Mouse (Mus musculus): ENCODE measurements around the gene Gm44805.

Gene Gm44805

DNA sequence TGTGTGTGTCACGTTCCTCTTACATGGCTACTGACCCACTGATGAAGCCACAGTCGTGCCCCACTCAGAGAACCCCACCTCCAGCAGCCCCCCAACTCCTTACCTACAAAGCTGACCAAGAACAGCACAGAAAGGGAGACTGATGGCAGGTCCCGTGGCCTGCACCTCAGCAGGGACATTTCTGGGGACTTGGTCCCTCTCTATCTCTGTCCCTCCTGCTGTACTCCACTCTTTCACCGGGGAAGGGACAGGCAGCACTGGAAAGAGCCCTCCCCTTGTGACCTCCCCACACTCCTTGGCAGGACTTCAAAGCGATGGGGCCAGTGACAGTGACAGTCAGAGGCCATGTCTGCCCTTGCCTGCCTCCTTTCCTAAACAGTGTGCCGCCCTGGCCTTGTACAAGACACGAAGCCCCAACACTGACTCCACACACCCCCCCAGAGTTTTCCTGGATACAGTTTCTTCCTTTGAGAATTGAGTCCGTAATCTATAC, at the start of gene Gm44805, which contains the start of gene Apoc4:
TSS of gene Gm44805 (minus strand) at position 222 of the 493 bp plus-strand sequence.
TSS of gene Apoc4 (minus strand) at position 278 of the 493 bp plus-strand sequence.
- DNase-seq (ENCODE audit: low read depth, low spot score) = no peak

DNA sequence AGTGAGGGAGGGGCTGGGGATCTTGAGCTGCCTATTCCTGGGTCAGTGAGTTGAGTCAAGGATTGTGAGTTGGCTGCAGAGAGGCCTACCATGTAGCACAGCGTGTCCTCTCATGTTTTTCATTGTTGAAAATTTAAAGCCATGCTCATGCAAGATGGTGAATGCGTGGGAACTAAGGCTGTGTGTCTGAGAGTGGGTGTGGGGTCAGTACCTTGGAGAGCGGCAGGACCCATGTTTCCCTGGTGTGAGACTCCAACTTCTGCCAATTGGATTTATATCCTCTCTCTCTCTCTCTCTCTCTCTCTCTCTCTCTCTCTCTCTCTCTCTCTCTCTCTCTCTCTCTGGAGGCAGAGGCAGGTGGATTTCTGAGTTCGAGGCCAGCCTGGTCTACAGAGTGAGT, 45.3 kb upstream of the Gm44805 start:
- DNase-seq (ENCODE audit: low read depth, low spot score) = no peak

DNA sequence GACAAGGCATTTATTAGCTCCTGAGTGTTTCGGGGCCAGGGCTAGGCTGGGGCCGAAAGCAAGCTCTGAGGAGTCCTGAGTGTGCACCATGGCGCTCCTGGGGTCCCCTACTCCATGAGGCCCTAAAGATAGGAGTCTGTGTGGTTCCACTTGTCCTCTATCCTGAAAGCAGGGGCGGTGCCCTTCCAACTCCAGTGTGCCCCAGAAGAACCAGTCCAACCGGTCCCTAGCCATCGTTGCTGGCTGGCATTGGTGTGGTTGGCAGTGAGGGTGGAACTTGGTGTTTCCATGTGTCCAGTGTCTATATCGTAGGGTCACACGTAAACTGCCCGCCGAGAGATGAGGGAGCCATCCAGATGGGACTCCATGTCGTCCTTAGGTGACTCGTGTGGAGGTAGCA, 42.9 kb upstream of the Gm44805 start:
- no peak for DNase-seq (ENCODE audit: low read depth, low spot score)

DNA sequence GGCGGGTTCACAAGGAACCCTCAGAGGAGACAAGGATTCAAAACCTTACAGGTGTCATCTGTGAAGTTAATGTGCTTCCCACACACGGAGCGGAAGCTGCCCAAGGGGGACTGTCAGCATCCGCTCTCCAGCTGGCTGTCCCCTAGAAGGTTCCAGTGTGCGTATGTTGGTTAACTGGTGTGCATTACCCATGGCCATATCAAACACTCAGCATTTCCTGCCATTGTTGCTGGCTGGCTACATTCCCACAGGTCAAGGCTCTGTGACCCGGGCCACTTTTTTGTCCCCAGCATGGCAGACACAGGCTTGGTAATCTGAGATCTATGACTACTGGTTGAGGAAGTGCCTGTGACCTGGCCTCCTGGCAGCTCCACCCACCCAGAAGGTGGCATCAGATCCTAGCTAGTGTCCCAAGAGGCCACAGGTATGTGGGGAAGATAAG, 41.6 kb upstream of the Gm44805 start:
- no peak for DNase-seq (ENCODE audit: low read depth, low spot score)

DNA sequence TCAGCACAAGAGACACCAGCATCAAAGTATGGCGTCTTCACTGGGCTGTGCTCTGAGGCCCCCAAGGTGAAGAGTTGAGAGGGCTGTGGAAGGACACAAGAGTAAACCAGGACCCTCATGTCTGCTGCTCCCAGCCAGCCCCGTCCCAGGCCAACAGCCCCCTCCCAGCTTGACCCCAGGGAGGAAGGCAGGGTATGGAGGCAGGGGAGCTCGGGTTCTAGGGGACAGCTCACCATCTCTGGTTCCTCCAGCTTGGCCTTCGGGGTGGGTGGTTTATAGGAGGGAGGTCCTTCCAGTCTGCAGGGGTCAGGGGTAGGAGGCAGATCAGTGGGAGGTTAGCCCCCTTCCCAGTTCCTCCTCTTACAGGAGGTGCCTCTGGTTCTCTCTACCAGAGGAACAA, 38.0 kb upstream of the Gm44805 start:
- no peak for DNase-seq (ENCODE audit: low read depth, low spot score)

DNA sequence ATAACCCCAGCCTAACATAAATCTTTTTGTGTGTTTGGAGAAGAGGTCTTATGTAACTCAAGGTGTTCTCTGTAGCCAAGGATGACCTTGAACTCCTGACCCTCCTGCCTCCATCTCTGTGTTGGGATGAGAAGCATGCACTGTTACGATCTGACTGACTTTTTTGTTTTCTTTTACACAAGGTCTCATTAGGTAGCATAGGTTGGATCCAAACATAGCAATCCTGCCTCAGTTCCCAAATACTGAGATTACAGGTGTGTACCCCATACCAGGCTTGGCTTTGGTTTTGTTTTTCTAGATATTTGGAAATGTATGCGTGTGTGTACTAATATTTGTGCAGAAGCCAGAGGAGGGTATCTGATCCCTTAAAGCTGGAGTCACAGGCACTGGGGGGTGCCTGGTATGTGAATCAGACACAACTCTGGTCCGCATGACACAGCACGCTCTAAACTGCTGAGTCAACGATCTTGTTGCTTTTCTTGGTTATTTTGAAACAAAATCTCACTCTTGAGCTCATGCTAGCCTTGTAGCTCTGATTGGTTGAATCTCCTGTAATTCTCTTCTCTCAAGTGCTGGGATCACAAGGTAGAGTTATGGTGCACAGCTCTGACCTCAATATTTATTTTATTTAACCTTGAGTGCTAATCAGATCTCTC, 37.2 kb upstream of the Gm44805 start:
- DNase-seq (ENCODE audit: low read depth, low spot score) = no peak

DNA sequence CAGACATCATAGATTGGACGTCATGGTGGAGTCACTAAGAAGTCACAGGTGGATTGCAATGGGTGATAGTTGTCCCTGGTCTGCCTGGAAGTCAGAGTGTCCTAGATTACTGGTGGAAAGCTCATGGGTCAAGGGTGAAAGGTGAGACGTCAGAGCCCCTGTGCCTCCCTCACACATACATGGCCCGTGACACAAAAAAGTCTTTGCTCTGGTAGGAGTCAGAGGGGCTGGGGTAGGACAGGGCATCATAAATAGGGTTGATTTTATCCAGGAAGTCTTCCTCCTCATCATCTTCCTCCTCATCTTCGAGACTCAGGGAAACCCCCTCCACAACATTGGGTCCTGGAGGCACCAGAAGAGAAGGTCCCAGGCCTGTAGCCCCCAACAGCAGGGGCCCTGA, 36.1 kb upstream of the Gm44805 start:
- DNase-seq (ENCODE audit: low read depth, low spot score) = no peak

DNA sequence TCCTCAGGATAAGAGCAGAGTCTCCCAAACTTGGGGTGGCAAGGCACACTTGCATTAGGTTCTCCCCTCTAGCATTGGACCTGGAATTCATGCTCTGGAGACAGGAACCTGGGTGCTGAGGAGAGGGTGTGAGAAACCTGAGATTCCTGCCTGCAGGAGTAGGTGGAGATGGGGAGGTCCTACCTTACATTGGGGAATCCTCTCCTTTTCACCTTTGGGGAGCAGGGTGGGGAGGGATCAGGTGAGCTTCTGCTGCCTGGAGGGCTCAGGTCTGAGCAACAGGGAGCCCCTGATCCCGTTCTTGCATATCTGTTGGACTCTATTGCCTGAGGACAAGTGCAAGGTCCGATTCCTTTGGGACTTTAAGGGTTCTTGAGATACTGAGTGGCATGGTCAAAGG, 35.6 kb upstream of the Gm44805 start:
- no peak for DNase-seq (ENCODE audit: low read depth, low spot score)

DNA sequence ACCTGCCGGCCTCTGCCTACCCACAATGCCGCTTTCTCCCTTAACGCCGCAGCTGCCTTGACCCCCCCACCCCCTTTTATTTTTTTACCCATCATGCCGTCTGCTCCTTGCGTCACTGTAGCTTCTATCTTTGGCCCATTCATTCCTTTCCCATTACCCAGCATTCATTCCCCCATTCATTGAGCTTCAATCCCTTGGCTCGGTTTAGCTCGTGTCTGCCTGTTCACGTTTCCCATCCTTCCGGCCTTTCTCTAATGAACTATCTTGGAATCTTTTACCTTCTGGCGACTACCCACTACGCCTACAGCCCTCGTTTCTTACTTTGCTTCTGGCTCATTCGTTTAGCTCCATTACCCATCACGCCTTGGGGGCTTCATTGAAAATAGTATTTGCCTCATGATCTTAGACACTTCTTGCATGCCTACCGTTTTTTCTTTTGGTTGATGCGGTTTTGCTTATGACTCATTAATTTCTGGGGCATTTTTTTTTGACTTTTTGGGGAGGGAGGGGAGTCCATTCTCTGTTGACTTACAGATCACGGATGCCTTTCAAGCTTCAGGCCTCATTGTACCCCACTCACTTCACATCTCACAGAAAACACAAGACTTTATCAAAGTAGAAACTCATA, 34.9 kb upstream of the Gm44805 start:
- DNase-seq (ENCODE audit: low read depth, low spot score) = no peak

DNA sequence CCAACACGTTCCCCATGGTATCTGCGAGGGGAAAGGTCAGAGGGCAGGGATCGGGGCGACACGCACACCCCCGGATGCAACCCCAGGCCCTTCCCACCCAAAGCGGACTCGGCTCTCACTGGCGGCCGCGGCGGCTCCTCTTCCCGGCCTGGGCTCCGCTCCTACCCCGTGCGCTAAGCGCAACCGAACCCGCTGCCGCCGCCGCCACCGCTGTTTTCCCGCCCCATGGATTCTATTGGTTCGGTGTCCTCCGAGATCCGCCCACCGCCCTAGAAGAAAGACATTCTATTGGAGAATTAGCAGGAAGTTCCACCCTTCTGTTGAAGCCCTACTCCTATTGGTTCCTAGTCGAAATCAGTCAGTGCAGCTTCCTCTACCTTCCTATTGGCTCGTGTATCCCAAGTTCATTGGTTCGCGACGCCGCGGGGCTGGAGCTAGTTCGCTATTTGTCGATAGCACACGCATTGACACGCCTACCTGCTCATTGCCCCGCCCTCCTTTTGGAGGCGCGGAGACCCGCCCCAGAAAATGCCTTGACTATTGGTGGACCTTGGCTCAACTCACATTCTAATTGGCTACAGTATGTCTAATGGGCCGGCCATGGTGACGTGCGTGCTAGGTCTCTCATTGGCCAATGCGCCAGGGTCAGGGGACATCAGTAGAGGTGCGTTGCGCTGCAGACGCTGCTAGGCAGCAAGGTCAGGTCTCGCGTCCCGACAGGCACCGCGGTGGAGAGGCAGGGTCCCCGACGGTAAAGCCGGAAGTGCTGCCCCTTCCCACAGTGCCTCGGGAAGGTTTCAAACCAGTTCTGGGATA, 34.2 kb upstream of the Gm44805 start, which contains the start of gene Tomm40:
TSS of gene Tomm40 (minus strand) at position 200 of the 816 bp plus-strand sequence.
- DNase-seq (ENCODE audit: low read depth, low spot score) = peak; percentile 99

DNA sequence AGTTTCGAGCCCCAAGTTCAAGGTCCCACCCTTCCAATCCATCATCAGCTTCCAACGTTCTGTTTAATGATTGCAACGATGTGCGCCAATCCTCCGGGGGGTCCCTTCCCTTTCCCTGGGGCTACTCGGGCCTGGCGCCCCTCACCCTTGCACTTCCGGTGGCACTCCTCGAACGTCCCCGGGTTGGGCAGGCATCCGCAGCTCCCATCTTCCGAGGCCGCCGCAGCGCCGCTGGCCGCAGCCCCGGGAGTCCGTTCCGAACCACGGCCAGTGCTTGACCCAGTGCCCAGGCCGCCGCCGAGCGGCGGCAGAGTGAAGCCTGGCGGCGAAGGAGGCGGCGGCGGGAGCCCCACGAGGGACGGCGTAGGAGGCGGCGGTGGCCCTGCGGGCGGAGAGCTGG, 33.6 kb upstream of the Gm44805 start:
- no peak for DNase-seq (ENCODE audit: low read depth, low spot score)

DNA sequence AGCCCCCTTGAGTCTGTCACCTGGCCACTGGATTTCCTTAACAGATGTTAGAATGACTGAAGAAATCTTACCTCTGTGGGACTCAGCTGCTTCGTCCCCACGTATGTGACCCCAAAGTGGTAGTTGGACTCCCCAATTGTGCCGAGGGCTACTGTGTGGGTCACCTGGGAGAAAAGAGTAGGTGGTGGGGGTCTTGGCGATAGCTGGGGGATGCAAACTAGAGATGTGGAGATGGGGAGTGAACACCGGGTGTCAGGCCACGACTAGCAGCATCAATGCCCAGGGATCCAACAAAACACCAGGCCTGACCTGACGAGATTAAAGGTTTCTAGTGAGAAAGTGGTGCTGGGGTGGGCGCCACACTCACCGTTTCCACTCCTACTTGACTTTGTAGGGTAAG, 32.4 kb upstream of the Gm44805 start:
- no peak for DNase-seq (ENCODE audit: low read depth, low spot score)

DNA sequence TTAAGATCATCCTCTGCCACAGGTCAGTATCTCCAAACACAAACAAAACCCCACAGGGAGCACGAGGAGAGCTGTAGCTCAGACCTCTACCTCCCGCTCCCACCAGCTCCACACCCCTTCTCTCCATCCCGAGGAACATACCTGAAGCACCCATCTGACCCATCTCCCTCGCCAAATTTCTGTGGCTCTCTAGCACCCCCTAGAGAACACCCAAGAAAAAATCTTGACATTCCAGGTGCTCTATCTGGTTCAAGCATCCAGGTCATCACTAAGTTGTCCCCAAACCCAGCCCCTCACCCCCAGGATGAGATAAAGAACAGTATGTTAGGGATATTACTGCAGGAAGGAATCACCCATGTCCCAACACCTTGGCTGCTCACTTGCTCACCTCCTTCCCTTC, 32.0 kb upstream of the Gm44805 start:
- DNase-seq (ENCODE audit: low read depth, low spot score) = no peak

DNA sequence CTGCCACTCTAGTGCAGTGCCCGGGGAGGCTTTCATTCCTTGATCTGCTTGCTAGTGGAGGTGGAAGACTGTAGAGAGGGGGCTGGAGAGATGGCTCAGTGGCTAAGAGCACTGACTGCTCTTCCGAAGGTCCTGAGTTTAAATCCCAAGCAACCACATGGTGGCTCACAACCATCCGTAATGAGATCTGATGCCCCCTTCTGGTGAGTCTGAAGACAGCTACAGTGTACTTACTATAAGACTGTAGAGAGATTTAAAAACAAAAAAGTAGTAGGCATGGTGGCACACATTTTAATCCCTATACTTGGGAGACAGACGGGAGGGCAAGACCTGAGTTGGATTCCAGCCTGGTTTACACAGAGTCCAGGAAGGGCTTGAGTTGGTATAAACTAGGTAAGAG, 31.2 kb upstream of the Gm44805 start:
- DNase-seq (ENCODE audit: low read depth, low spot score) = no peak

DNA sequence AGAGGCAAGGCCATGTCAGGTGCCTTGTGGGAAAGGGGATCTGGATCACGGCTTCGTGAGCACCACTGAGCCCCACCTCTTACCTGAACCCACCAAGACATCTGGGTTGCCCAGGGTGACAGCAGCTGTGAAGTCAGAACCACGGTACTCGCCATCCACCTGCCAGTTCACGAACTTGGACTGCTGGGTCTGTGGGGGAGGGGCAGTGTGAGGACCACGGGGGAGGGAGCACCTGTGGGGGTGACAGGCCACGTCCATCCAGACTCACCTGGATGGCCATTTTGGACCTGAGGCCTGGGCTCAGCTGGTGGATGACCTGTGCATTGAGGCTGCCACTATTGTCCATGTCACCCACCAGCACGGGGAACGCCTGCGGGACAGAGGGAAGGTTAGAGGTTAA, 29.4 kb upstream of the Gm44805 start:
- no peak for DNase-seq (ENCODE audit: low read depth, low spot score)

DNA sequence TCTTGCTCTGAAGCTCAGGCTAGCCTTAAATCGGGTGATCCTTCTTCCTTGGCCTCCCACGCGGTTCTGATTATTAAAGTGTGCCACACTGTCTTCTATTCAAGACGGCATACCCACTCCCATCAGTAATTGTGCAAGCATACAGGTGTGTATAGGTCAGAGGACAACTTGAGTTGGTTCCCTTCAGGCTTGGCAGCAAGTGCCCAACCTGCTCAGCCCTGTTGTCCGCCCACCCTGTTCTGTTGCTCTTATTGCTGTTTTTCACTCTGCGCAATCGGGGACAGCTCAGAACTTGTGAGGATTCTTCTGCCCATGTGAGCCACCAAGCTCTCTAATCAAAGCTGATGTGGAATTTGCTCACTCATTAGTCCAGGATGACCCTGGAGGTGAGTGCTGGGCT, 24.0 kb upstream of the Gm44805 start:
- no peak for DNase-seq (ENCODE audit: low read depth, low spot score)

DNA sequence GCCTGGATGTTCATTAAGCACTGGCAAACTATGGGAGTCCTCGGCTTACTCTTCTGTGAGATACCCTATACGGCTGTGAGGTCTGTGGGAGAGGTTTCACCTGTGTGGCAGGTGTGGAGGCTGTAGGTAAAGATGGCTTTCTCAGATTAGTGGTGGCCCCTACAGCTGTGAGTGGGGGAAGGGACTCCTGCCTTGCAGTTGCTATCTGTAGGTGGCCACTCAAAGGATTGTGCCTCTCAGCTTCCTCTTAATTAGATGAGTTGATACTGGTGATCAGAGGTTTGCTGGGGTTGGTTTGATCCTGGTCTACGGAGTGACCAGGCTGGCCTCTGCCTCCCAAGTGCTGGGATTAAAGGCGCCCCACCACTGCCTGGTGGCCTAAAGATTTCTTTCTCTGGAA, 23.3 kb upstream of the Gm44805 start:
- no peak for DNase-seq (ENCODE audit: low read depth, low spot score)

DNA sequence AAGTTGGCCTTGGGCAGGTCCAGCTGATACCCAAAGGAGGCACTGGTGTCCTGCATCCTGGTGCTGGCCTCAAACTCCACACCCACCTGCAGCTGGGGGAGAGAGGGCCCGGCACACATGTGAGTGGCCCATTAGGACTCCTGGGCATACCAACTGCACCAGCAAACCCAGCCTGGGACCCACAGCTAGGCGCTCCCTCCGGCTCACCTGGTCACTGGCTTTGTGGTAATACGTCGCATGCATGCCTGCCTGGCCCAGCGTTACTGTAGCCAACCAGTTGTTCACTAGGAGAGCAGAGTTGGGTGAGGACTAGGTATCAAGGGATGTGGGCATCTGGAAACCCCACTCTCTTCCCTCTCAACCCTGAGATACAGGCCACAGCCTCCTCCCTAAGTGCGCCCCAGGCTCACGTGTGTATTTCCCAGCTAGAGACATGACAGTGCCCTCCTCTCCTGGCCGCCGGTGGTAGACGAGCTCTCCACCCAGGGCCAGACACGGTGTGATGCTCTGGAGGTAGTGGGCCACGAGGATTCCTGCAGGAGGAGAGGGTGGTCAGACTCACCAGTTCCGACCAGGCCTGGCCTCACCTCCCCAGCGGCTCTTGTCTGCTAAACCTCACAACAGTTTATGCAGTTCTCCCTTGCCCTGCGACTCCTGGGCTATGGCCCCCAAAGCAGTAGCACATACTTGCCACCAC, 21.8 kb upstream of the Gm44805 start:
- no peak for DNase-seq (ENCODE audit: low read depth, low spot score)

DNA sequence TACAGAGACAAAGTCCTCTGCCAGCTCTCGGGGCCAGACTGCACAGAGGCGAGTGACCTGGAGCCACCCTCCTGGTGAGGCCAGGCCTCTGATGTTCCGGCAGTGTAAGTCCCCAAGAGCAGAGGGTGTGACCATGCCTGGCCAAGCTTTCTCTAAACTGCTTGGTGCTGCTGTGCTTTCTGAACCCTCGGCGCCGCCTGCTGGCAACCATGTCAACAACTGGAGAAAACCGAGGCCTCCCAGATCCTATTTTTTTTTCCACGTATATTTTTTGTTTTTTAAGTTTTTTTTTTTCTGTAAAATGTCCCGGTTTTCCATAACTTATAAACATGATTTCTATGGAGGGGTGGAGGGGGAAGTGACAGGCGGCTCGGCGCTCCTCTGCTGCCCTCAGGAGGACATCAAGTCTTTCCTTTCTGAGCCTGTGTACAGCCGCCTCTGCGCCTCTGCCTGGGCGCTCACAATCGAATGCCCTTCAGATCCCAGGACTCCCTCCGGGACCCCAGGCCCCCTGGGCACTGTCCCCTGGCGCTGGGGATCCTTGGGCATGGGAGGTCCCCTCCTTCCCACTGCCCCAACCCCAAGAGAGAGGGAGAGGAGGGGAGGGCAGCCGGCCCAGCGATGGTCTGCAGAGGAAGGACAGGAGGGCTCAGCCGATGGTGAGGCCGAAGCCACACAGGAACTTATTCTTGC, 20.0 kb upstream of the Gm44805 start:
- no peak for DNase-seq (ENCODE audit: low read depth, low spot score)

DNA sequence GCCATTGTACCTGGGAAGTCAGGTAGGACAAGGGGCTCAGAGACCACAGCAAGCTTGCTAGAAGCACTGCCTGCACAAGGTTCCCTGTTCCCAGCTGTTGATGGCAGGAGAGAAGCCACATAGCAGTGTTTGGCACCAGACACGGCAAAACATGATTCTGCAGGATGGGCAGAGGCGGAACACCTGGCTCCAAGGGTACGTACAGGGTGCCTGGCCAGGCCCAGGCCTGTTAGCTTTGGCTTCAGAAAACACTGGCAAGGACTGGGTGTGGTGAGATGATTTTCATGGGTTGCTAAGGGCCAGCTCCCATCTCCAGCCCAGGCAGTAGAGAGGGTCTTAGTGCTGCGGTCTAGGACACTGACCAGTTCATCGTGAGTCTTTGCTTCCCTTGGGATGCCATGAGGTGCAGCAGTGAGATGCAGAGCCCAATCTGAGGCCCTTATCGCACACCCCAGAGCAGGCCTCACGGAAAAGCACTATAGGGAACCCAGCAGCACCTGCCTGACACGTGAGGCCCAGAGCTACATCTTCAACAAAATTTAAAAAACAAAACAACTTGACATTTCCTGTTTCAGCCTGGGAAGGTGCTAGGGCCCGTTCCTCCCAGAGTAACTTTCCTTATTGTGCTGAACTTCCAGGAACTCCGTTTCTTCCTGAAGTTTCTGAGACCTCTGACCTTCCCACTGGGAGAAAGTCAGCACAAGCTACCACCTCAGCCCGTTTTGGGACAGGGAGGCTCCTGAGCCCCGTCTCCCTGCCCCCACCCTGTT, 19.3 kb upstream of the Gm44805 start:
- no peak for DNase-seq (ENCODE audit: low read depth, low spot score)

DNA sequence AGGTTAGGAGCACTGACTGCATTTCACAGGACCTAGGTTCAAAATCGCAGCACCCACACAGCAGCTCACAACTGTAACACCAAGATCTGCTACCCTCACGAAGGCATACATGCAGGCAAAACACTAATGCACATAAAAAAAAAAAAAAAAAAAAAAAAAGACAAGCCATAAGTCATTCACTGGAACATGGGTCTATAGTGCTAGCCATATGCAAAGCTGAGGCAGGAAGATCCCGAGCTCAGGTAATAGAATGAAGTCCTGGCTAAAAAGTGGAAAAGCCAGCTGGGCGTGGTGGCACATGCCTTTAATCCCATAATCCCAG, 18.6 kb upstream of the Gm44805 start:
- no peak for DNase-seq (ENCODE audit: low read depth, low spot score)

All from WW6 (cell line).